Mouse (Mus musculus) heart, embryonic 11.5 days (tissue): ENCODE data around the gene Ubap2. TPM values are rescaled to one million over a fixed set of nuclear protein-coding genes. Genes with fewer than 3 reads are reported as not detected.

Experiments
- polyA plus RNA-seq: library from polyadenylated mRNA; unstranded; fragments of >200 nt; fragmentation: Nextera tagmentation; extraction: Ambion mirVana; gene quantifications from 2 replicates; pipeline ENCODE4 v1.2.1, GENCODE M21; 2014

Gene Ubap2
- polyA plus RNA-seq, 1 experiment from 2014 or later, result 51.4 TPM

Other genes with a start within 250 kb of the Ubap2 start
- gene Aqp7, start 227.0 kb downstream of the Ubap2 start, polyA plus RNA-seq, result 0.14 and 0.20 TPM in 2 replicates
- 3.7 and 7.3 TPM in 2 replicates for gene Aqp3, start 177.0 kb downstream of the Ubap2 start, polyA plus RNA-seq
- gene Nol6, start 150.7 kb downstream of the Ubap2 start, polyA plus RNA-seq, result 13.5 and 17.1 TPM in 2 replicates
- 75.0 and 75.7 TPM in 2 replicates for gene Ube2r2, start 139.4 kb downstream of the Ubap2 start, polyA plus RNA-seq
- gene Dcaf12, start 39.7 kb upstream of the Ubap2 start, polyA plus RNA-seq, result 30.6 and 39.8 TPM in 2 replicates
- gene Ubap1, start 73.9 kb upstream of the Ubap2 start, polyA plus RNA-seq, result 52.3 and 52.6 TPM in 2 replicates
- gene Kif24, start 189.7 kb upstream of the Ubap2 start, polyA plus RNA-seq, result 3.7 and 6.6 TPM in 2 replicates
- 45.0 and 46.4 TPM in 2 replicates for gene Nudt2, start 190.0 kb upstream of the Ubap2 start, polyA plus RNA-seq
- gene AI464131, start 227.9 kb upstream of the Ubap2 start, polyA plus RNA-seq, result 2.9 and 3.2 TPM in 2 replicates
- gene 1110017D15Rik, start 242.2 kb upstream of the Ubap2 start, polyA plus RNA-seq, result not detected in 2 replicates